Mouse (Mus musculus): ENCODE results near the gene Dhfr.

Dhfr gene

GRCm38 (mm10) chr13:92387367-92387766, 32.8 kb downstream of the Dhfr start:
- DNase-seq (ENCODE audit: low spot score), result no peak

- DNase-seq (ENCODE audit: low spot score), result no peak
Observed at GRCm38 (mm10) chr13:92393047-92393661, 38.6 kb downstream of the Dhfr start.

GRCm38 (mm10) chr13:92398491-92399384, 44.2 kb downstream of the Dhfr start:
- DNase-seq (ENCODE audit: low spot score), result no peak

GRCm38 (mm10) chr13:92402063-92402462, 47.5 kb downstream of the Dhfr start:
- no peak for DNase-seq (ENCODE audit: low spot score)

- DNase-seq (ENCODE audit: low spot score), result no peak
Observed at GRCm38 (mm10) chr13:92403496-92403895, 49.0 kb downstream of the Dhfr start.

GRCm38 (mm10) chr13:92410486-92410885, 56.0 kb downstream of the Dhfr start:
- DNase-seq (ENCODE audit: low spot score), result no peak

- no peak for DNase-seq (ENCODE audit: low spot score)
Observed at GRCm38 (mm10) chr13:92419630-92420029, 65.1 kb downstream of the Dhfr start.

- no peak for DNase-seq (ENCODE audit: low spot score)
Observed at GRCm38 (mm10) chr13:92423711-92424110, 69.2 kb downstream of the Dhfr start.

GRCm38 (mm10) chr13:92425758-92426264, 71.3 kb downstream of the Dhfr start, which contains the start of gene Ankrd34b:
Gene Ankrd34b (plus strand): TSS chr13:92425896.
- DNase-seq (ENCODE audit: low spot score), result peak; percentile 13

- DNase-seq (ENCODE audit: low spot score), result no peak
Observed at GRCm38 (mm10) chr13:92426294-92427051, 71.9 kb downstream of the Dhfr start.

GRCm38 (mm10) chr13:92427351-92427855, 72.9 kb downstream of the Dhfr start:
- DNase-seq (ENCODE audit: low spot score), result no peak

Data from urinary bladder, postnatal 14 days (tissue).